Mouse (Mus musculus) layer of hippocampus, adult 8-10 months (tissue): ENCODE measurements around the gene Hip1. TPM values are rescaled to one million over a fixed set of nuclear protein-coding genes. Genes with fewer than 3 reads are reported as not detected.

Experiments used
- DNase-seq, 2 experiments: peaks; one replicate each; pipeline ENCODE4 v3.0.0; 2022; ENCODE audit warnings: low spot score in 2 of 2
- total RNA-seq, 4 experiments: library from RNA; stranded (reverse); gene quantifications; 2 replicates each; pipeline ENCODE4 v1.2.4; 2022

Hip1 gene
- total RNA-seq, 4 experiments from 2014 or later, result 34.4 to 48.8 (median 44.9) TPM

DNA sequence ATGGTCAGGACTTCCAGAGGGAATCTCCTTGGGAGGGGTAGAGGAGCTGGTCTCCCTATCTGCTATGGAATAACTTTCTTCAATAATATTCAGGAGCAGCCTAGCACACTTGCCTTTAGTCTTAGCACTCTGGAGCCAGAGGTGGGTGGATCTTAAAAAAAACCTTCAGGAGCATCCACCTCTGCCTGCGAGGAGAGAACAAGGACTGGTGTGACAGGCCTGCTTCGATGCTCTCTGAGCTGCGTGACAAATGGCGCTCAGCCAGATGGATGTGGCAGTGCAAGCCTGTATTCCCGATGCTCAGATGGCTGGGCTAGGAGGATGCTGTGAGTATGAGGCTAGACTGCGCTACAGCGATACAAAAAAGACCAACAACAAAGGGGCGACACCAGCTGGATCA is 93.8 kb downstream of the Hip1 start:
- DNase-seq, result no peak

DNA sequence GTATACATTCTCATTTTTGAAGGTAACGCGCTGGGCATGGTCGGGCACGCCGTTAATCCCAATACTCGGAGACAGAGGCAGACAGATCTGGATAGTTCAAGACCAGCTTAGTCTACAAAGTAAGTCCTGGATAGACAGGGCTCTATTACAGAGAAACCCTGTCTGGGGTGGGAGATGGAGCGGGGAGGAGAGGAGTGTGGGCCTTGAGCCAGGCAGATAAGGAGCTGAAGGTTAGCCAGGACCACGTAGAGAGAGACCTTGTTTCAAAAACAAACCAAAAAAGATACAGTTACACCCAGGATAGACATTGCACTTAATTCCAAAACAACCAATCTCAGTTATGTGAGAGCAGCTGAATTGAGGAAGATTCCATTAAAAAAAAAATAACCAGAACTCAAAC is 99.2 kb downstream of the Hip1 start:
- DNase-seq, result no peak

DNA sequence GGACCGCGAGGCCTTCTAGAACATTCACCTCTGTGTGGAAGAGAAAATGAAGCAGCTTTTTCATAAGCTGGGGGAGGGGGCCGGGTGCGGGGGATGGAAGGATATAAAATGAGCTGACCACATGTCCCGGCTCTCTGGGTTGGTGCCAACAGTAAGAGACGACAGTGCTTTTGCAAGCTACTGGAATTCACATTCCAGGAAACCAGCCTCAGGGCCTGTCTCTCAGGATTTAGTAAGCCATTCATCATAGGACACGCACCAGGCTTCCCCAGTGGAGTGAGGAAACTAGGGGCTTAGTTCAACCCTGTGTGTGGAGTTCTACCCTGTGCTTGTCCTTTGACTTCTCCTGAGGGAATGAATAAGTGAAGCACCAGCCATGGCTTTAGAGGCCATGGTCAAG is 102.5 kb downstream of the Hip1 start:
- no peak for DNase-seq

DNA sequence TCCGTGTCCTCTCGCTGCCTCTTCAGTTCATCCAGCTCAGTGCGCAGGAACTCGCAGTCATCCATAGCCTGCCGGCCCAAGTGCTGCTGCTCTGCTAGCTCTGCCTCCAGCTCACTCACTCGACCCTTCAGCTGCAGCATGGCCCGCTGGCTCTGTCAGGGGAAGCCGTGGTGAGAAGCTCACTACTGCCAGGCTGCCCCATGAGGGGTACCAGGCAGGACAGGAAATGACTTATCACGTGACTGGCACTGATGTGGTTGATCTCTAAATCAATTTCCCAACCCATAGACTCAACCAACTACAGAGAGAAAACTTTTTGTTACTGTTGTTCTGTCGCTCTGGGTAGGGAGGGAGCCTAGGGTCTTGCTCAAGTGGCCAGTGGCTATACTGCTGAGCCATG is 109.9 kb downstream of the Hip1 start:
- no peak for DNase-seq

GRCm38 (mm10) chr5:135433861-135434260 is 111.1 kb downstream of the Hip1 start:
- DNase-seq, result no peak

GRCm38 (mm10) chr5:135431111-135431510 is 113.8 kb downstream of the Hip1 start:
- no peak for DNase-seq

DNA sequence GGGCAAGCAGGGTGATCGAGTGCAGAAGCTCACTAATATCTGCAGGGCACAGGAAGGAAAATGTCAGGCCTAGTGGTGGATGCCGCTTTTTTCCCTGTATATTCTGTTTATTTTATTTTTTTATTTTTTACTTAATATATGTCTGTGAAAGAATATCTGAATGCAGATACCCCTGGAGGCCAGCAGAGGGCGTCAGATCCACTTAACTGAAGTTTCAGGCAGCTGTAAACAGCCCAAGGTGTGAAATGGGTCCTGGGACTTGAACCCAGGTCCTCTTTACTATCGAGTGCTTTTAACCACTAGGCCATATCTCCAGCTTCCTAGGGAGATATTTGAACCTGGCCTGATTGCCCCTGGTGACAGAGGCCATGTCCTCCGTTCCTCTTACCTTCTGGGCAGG is 116.1 kb downstream of the Hip1 start:
- DNase-seq, result no peak

- no peak for DNase-seq
Measured at GRCm38 (mm10) chr5:135410266-135410665, 134.7 kb downstream of the Hip1 start.

GRCm38 (mm10) chr5:135408114-135408513 is 136.8 kb downstream of the Hip1 start:
- DNase-seq, result no peak

GRCm38 (mm10) chr5:135405437-135405836 is 139.5 kb downstream of the Hip1 start:
- DNase-seq, result no peak

DNA sequence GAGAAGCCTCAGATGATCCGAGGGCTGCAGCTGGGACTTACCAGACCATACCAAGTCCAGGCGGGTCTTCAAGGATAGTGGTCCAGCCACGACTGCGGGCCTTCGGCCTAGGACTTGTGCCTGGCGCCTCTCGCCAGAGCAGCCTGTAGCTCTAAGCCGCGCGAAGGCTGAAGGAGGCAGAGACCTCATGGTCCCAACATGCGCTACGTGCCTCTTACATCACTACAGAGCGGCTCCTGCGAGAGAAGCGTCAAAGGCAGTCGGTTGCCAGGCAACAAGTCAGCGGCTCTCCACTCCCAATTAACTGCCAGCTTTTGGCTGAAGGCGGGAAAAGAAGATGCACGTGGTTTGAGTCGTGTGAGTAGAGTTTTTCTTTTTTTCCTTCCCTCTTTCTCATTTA is 140.3 kb downstream of the Hip1 start:
- peak; percentile 59 to 61 for DNase-seq

DNA sequence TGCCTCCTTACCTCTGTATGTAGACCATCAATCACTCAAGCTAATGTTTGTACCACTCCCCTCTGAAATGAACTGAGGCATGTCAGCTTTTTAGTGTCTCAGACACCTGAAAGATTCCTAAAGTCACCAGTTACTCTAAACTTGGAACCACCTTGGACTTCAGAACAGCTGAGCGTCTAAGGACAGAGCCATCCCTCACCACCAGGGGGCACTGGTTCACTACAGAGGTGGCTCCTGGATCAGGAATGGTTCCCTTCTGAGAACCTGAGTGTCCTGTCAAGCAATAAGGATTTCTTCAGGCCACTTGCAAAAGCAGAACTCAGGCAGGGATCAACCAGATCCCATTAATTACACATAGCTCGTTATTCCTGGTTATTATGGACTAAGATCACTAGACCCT is 144.7 kb downstream of the Hip1 start:
- DNase-seq, result peak; percentile 43 to 75

DNA sequence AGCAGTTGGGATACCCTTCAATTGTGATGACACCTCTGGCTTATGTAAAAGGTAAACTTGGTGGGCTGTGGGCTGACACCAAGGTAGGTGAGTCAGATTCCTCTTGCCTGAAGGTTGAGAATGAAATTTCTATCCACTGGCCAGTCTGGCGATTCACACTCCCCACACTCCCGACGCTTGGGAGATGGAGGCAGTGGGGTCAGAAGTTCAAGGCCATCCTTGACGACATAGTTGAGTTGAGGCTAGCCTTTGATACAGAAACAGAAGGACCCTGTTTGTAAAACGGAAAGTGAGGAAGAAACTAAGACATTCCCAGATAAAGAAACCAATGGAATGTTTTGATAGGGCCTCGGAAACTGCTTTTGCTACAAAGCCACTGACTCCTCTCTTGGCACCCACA is 145.5 kb downstream of the Hip1 start:
- DNase-seq, result no peak

DNA sequence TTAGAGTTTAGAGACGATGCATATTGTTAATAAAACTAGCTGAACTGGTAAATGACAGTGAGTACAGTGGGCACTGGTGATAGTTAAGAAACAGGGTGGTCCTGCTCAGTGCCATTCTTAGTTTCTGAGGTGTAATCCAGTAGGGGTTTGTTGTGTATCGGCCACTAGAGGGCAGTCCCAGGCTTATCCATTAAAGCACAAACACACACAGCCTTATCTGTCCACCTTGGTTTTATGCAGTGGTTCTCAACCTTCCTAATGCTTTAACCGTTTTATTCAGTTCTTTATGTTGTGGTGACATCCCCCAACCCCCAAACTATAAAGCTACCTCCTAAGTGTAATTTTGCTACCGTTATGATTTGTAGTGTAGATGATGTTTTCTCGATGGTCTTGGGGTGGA is 149.1 kb downstream of the Hip1 start:
- peak in 1 of 2 experiments; percentile 26 for DNase-seq

DNA sequence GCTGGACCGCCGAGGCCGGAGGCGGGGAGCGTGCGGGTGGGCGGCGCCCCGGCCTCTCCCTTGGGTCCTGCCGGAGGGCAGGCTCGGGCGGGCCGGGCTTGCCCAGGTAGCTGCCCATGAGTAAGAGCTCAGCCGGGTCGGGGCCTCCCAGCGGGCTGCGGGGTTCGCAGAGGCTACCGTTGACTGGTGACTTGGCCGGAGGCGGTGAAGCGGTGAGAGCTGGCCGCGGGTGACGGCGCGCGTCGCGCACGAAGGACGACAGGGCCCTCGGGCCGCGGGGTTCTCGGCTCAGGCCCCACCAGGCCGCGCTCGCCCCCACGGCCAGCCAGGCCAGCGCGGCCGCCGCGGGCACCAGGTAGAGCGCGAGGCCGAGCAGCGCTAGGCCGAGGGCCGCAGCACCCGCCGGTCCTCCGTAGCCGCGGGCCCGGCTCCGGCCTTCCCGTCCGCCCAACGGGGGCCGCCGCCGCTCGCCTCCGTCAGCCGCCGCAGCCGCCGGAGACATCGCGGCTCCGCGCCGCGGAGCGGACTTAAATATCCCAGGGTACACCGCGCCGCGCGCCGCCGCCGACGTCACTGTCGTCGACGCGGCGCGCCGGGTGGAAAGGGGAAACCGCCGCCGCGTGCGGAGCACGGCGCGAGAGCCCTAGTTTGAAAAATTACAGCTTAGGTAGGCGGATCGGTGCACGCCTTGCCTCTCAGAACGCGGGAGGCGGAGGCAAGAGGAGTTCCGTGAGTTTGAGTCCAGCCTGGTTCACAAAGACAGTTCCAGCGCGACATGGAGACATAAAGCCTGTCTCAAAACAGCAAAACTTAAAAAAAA is 150.7 kb downstream of the Hip1 start, which contains the start of gene Pom121:
Gene Pom121, minus strand, starts transcription at position 543 of the 820 bp plus-strand sequence.
- peak; percentile 48 to 73 for DNase-seq

- no peak for DNase-seq
Measured at GRCm38 (mm10) chr5:135383771-135384170, 161.1 kb downstream of the Hip1 start.

DNA sequence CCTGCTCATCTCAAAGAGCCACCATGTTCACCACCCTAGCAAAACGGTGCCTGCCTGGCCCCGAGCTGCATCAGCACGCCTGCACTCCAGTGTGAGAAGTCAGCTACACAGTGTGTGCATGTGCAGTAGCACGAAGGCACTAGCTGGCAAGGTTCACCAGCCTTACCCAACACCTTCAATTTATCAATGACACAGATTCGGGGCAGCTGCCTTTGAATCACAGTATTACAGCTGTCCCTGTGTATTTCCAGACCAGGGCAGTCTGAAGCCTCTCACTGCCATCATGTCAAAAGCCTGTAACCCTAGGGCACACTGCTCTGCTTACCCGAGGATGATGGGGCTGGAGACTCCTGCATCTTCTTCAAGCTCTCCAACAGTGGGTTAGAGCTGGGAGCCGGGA is 162.2 kb downstream of the Hip1 start:
- DNase-seq, result no peak

- DNase-seq, result no peak
Measured at GRCm38 (mm10) chr5:135381356-135381925, 163.5 kb downstream of the Hip1 start.

DNA sequence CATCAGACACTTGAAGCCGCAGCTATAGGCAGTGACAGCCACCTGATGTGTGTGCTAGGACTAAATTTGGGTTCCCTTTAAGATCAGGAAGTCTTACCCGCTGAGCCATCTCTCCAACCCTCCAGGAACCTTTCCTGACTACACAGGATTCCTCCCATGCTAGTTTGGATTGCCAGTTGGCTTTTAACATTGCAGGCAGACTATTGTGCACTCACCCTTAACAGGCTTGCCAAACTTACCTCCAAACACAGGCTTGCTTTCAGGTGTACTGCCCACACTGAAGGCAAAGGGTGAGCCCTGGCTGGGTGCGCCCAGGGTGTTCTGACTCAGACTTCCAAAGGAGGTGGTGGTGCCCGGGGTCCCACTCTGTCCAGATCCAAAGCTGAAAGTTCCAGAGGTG is 164.2 kb downstream of the Hip1 start:
- DNase-seq, result no peak

DNA sequence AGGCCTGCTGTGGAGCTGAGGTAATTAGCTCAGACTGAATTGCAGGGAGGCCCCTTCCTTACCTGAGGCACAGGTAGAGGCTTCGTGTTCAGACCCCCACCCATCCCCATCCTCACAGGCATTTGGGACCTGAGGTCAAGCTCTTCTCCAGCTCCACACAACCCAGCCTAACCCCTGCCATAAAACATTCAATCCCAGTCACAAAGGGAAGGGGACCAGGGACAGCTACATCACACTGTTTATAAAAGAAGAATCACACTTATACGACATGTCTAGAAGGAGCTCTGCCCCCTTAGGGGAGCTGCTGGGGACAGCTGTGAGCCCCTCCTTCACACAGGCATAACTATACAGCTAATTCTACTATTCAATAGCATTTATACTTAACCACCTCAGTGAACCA is 168.6 kb downstream of the Hip1 start:
- DNase-seq, result no peak

- DNase-seq, result no peak
Measured at GRCm38 (mm10) chr5:135375167-135375566, 169.8 kb downstream of the Hip1 start.

DNA sequence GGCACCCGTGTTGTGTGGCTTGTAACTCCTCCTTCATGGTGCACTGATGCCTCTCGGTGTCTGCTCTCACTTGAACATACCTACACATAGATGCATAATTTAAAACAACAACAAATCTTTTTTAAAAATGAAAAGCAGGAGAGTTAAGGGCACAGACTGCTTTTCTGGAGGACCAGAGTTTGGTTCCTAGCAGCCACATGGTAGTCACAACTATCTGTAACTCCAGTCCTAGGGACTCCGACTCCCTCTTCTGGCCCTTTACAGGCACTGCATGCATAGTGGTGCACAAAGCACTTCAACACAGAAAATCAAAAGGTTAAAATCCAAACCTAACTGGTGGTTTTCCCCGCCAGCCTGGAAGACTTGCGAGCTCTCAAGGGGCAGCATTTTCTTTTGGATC is 171.3 kb downstream of the Hip1 start:
- no peak for DNase-seq

DNA sequence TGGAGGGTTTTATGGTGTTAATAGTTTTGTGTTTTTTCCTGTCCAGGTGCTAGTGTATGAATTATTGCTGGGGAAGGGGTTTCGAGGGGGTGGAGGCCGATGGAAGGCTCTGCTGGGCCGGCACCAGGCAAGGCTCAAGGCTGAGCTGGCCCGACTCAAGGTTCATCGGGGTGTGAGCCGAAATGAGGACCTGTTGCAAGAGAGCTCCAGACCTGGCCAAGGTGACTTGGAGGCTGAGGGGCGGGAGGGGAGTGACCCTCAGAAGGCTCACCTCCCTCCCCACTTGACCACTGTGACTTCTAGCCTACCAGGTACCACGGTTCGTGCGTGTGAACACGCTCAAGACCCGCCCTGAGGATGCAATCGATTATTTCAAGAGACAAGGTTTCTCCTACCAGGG is 173.7 kb downstream of the Hip1 start:
- no peak for DNase-seq
